Mouse (Mus musculus) ES-E14 (cell line): ENCODE data around the gene E130114P18Rik.

Experiments
- CHD2 ChIP-seq: IDR thresholded peaks from 2 replicates; pipeline ENCODE4 v1.6.1; 2014; ENCODE audit warnings: mild to moderate bottlenecking, low read depth, low read length, inconsistent platforms
- HCFC1 ChIP-seq: IDR thresholded peaks from 2 replicates; pipeline ENCODE4 v1.6.1; 2012; ENCODE audit warnings: low read length, inconsistent platforms, borderline replicate concordance; ENCODE audit not compliant: insufficient read depth
- MAFK ChIP-seq: IDR thresholded peaks from 2 replicates; pipeline ENCODE4 v1.6.1; 2014; ENCODE audit warnings: mild to moderate bottlenecking, low read depth, low read length, inconsistent platforms; ENCODE audit not compliant: insufficient read depth
- ZC3H11A ChIP-seq: IDR thresholded peaks from 2 replicates; pipeline ENCODE4 v1.6.1; 2012; ENCODE audit warnings: low read depth, mild to moderate bottlenecking, inconsistent platforms, low read length, borderline replicate concordance

- TF ChIP-seq HCFC1 = no peak
- no peak for TF ChIP-seq ZC3H11A
- no peak for TF ChIP-seq MAFK
- TF ChIP-seq CHD2 = no peak
Observed at GRCm38 (mm10) chr4:97766100-97766499, 11.8 kb downstream of the E130114P18Rik start.
